Mouse (Mus musculus) thymus, postnatal 0 days (tissue): ENCODE data around the gene Arap1. TPM values are rescaled to one million over a fixed set of nuclear protein-coding genes. Genes with fewer than 3 reads are reported as not detected.

Experiments used
- DNase-seq: peaks from one replicate; pipeline ENCODE4 v3.0.0-alpha.2; 2015; ENCODE audit warnings: low spot score
- polyA plus RNA-seq: library from polyadenylated mRNA; unstranded; fragments of >200 nt; fragmentation: Nextera tagmentation; extraction: Ambion mirVana; gene quantifications from 2 replicates; pipeline ENCODE4 v1.2.1, GENCODE M21; 2015

The Arap1 gene
- polyA plus RNA-seq, result 31.1 and 34.4 TPM in 2 replicates

GRCm38 (mm10) chr7:101347767-101348270, at the start of gene Arap1:
Gene Arap1, plus strand, starts transcription at chr7:101348067.
- peak; percentile 66 for DNase-seq

- no peak for DNase-seq
Observed at GRCm38 (mm10) chr7:101298375-101298774, 49.5 kb upstream of the Arap1 start.

GRCm38 (mm10) chr7:101301361-101301880, 46.4 kb upstream of the Arap1 start:
- peak; percentile 75 for DNase-seq

- peak; percentile 97 for DNase-seq
Observed at GRCm38 (mm10) chr7:101301881-101302456, 45.9 kb upstream of the Arap1 start, which contains the start of gene Atg16l2. Gene Atg16l2, minus strand, starts transcription at chr7:101302251.

- no peak for DNase-seq
Observed at GRCm38 (mm10) chr7:101302691-101303090, 45.2 kb upstream of the Arap1 start.

- DNase-seq, result no peak
Observed at GRCm38 (mm10) chr7:101306841-101307240, 41.0 kb upstream of the Arap1 start.

GRCm38 (mm10) chr7:101309985-101310326, 37.9 kb upstream of the Arap1 start:
- DNase-seq, result no peak

DNA sequence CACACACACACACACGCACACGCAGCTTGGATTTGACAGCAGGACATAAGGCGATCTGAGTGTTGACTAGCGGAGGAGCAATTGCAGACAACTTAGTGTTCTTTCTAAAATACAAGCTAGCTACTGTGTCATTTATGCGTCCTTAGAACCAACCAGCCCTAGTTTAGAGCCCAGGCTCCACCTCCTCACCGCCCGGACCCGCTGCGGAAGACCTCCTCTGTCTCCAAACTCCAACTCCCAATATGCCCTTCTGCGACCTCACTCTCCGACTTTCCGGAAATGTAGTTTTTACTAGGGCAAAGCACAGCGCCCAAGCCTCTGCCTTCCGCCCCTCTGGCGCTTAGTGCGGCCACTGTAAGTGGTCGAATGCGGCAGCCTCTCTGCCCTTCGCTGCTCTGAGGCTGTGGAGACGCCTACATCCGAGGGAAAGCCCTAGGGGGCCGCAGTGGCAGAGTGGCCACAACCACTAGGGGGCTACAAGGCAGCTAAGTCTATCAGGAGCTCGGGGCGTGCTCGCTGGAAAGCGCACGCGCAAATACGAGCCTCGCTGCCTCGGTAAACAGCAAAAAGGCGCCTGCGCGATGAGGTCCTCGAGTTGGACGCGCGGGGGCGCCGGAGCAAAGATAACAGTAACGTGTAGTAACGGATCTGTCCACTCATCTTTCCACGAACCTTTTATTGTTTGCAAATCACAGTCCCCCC, 37.4 kb upstream of the Arap1 start:
- peak; percentile 99 for DNase-seq

- DNase-seq, result no peak
Observed at GRCm38 (mm10) chr7:101311061-101311460, 36.8 kb upstream of the Arap1 start.

GRCm38 (mm10) chr7:101313033-101313432, 34.8 kb upstream of the Arap1 start:
- no peak for DNase-seq

- DNase-seq, result no peak
Observed at GRCm38 (mm10) chr7:101314396-101314795, 33.5 kb upstream of the Arap1 start.

DNA sequence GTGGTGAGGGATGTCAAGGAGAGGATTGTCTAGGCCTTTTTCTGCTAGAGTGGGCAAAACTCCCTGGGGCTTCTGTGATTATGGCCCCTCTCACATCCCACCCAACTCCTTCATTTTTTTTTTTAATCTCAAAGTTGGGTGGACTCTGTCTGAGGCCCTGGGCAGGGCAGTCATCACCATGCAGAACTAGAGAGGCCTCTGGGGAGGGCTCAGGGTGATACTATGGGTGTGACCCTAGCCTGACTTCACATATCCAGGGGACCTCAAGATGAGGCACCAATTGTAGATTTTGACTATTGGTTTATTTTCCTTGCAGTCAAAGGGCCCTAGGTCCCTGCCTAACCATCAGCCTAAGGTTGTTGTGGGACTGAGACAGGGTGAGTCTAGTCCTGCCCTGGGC, 32.2 kb upstream of the Arap1 start:
- DNase-seq, result no peak

DNA sequence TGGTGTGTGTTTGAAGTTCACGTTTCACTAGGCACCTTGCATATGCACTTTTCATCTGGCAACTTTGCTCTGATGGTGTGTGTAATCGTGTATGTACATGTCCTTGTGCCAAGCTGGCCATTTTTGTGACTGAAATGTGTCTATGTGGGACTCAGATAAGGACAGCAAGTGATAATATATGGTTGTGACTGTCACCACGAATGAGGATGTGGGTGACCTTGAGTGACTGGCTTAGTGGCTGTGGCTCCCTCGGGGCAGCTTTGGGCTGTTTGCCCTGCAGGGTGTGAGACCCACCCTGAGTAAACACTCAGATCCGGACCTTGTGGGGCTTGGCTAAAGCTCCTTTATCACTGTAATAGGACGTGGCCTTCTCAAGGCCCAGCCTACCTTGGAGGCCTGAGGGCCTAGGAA, 31.3 kb upstream of the Arap1 start:
- no peak for DNase-seq

DNA sequence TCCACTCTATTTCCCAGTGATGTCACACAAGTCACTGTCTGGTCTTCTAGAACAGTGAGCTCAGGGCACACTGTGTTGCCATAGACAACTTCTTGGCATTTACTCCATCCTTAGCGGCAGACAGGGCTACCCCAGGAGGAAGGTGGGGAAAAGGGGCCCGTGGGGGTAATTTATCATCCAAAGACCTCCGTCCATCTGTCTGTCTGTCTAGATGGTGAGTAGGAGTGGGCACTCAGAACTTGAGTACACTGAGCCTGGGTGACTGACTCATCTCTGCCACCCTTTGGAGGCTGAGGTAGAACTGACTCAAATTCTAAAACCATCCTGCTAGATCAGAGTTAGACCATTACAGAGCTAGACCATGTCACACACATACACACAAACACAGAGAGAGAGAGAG, 30.9 kb upstream of the Arap1 start, which contains the start of gene Stard10:
Gene Stard10, plus strand, starts transcription at position 73 of the 400 bp plus-strand sequence.
- no peak for DNase-seq

DNA sequence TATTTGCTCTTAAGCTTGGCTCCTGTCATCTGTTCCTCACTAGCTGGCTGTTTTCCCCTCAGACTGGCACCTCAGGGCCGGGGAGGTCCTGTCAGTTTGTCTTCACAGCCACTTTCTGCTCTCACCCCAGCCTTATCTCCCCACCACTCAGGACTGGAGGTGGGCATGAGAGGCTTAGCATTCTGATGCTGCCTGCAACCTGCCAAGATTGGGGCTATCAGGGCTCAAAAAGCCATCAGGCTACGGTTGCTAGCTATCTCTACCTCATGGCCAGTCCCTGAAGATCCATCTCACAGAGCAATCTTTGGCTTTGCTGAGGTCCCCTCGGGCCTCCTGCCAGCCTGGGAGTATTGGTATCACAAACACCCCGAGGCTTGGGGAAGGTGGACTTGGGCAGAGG, 29.0 kb upstream of the Arap1 start:
- DNase-seq, result no peak

GRCm38 (mm10) chr7:101319796-101320195, 28.1 kb upstream of the Arap1 start:
- peak; percentile 34 for DNase-seq

- peak; percentile 46 for DNase-seq
Observed at GRCm38 (mm10) chr7:101320399-101321217, 27.3 kb upstream of the Arap1 start.

GRCm38 (mm10) chr7:101321218-101321827, 26.5 kb upstream of the Arap1 start:
- DNase-seq, result peak; percentile 39

DNA sequence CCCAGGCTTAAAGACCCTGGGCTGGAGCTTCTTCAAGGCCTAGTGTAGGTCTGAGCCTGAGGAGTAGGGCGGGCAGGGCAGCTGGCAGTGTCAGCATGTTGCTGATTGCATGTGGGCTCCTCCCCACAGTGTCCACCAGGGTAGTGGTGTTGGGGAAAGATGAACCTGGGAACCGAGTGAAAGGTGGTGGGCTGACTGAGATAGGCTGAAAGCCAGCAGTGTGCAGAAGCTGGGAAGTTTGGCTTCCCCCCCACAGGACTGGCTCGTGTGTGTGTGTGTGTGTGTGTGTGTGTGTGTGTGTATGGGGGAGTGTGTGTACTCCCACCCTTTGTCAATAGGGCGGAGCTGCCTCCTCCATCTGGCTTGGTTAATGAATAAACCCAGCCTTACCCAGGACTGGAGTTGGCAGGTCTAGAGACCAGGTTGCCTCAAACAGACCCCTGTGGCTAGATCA, 24.7 kb upstream of the Arap1 start:
- DNase-seq, result no peak

- DNase-seq, result no peak
Observed at GRCm38 (mm10) chr7:101324142-101324962, 23.5 kb upstream of the Arap1 start.
